8 mouse cellular contexts compared by ENCODE assay signal in the genomic region with DNA sequence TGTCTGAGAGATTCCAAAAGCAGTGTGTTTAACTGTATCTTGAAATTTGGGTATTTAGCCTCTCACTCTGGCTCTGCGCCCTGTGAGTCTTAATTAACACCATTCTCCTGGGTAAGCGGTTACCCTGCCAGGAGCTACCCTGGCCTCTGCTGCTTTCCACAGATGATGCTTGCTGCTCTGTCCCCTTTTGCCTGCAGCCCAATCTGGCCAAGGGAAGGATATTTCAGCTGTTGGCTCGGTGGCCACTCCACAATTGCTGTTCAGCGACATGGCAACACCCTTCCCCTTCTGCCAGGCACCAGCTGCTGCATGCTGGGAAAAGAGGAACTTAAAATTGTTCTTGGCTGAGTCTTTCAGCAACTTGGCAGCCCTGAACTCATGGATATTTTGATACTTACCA.
DNase-seq lines count a peak whose midpoint lies in the region; ATAC-seq lines count a peak whose summit lies in the region.
"Had no signal": no experiment of that assay in that cellular context is flagged by ENCODE, and none has a peak within 500 bp of the region (broad histone marks: within the 10 kb centered on the region; RNA-seq: fewer than 3 reads in every experiment).

No protein-coding gene starts in this region.

- no peak overlapping the region for H3K9ac ChIP-seq in neural tube, embryonic 15.5 days (replicated peaks)
- H3K9ac ChIP-seq: limb, embryonic 15.5 days had no signal

- no peaks in the 10 kb centered on the region for H3K27me3 ChIP-seq in neural tube, embryonic 15.5 days (replicated peaks)
- H3K27me3 ChIP-seq: limb, embryonic 15.5 days had no signal

- no peak overlapping the region for H3K4me3 ChIP-seq in neural tube, embryonic 15.5 days (replicated peaks)
- H3K4me3 ChIP-seq: limb, embryonic 15.5 days had no signal

- no peak overlapping the region for H3K27ac ChIP-seq in neural tube, embryonic 15.5 days (replicated peaks)
- H3K27ac ChIP-seq: limb, embryonic 15.5 days had no signal

- H3K4me1 ChIP-seq in neural tube, embryonic 15.5 days, result no peaks in the 10 kb centered on the region
- H3K4me1 ChIP-seq: limb, embryonic 15.5 days had no signal

- ATAC-seq in neural tube, embryonic 15.5 days (ENCODE audit: low FRiP score), result no peak

- no peaks in the 10 kb centered on the region for H3K36me3 ChIP-seq in neural tube, embryonic 15.5 days
- H3K36me3 ChIP-seq: limb, embryonic 15.5 days had no signal

- H3K4me2 ChIP-seq in neural tube, embryonic 15.5 days, result no peak overlapping the region
- H3K4me2 ChIP-seq: limb, embryonic 15.5 days had no signal

- no peaks in the 10 kb centered on the region for H3K9me3 ChIP-seq in neural tube, embryonic 15.5 days (replicated peaks)
- H3K9me3 ChIP-seq: limb, embryonic 15.5 days had no signal

- WGBS in neural tube, embryonic 15.5 days, result 66% methylated on average over 4 of the region's 4 CpGs

- DNase-seq in layer of hippocampus, adult 11-12 months (ENCODE audit: low spot score), result peak; percentile 48
- DNase-seq in layer of hippocampus, adult 9-10 months (ENCODE audit: low spot score), result no peak
- peak; percentile 11 to 31 for DNase-seq in frontal cortex, postnatal 25 days (ENCODE audit: low spot score in 2 of 2)
- DNase-seq in layer of hippocampus, postnatal 36 days, result peak; percentile 29 to 45
- DNase-seq in skeletal muscle tissue, adult 2 months (ENCODE audit: low read depth, low spot score), result peak; percentile 4
- no peak for DNase-seq in lung, postnatal 10 days

Comparison
In these comparisons a context has a peak if more than half of its experiments do, and no peak if none do; other contexts are left out.
1. DNase-seq: peak in layer of hippocampus, adult 11-12 months (single experiment), frontal cortex, postnatal 25 days (2 of 2), layer of hippocampus, postnatal 36 days (2 of 2) and skeletal muscle tissue, adult 2 months (single experiment); none in layer of hippocampus, adult 9-10 months (single experiment) and lung, postnatal 10 days (single experiment).